Mouse (Mus musculus): ENCODE results near the gene Cyp1a2. TPM values are rescaled to one million over a fixed set of nuclear protein-coding genes. Genes with fewer than 3 reads are reported as not detected.
A peak's percentile ranks its signal among the peaks of the same experiment; 100 is the strongest.
"Not testable (repeated sequence)": the region's sequence is repeated elsewhere in the genome, so short reads cannot be mapped to it uniquely, and the experiment has no call there.

Cyp1a2 gene
- total RNA-seq, 1 experiment = 0.67 TPM

- Histone ChIP-seq H3K27ac (ENCODE audit: insufficient read depth, low read depth, low read length, poor library complexity, severe bottlenecking) (no peak overlapping the region), H3K36me3 (ENCODE audit: control insufficient read depth, insufficient read depth, low read length, poor library complexity, severe bottlenecking) (peaks cover 16% of the 10 kb centered on the region), H3K9me3 (ENCODE audit: control insufficient read depth, insufficient read depth, low read depth, low read length) (no peaks in the 10 kb centered on the region), H3K4me3 (ENCODE audit: insufficient read depth in 1 of 2, low read depth in 1 of 2, low read length in 2 of 2, poor library complexity in 1 of 2, severe bottlenecking in 1 of 2) (no peak overlapping the region), H3K9ac (ENCODE audit: insufficient read depth, low read depth, low read length, poor library complexity, severe bottlenecking) (no peak overlapping the region), H3K4me1 (ENCODE audit: control insufficient read depth in 2 of 2, insufficient read depth in 2 of 2, low read length in 2 of 2, poor library complexity in 1 of 2) (no peaks in the 10 kb centered on the region)
- TF ChIP-seq CHD2 (IDR thresholded peaks at IDR 0.05; ENCODE audit: low read depth, low read length) = no peak
- no peak for TF ChIP-seq HCFC1 (IDR thresholded peaks at IDR 0.05; ENCODE audit: borderline replicate concordance, insufficient read depth, low read length)
- no peak for TF ChIP-seq MAFK (IDR thresholded peaks at IDR 0.05; ENCODE audit: insufficient read depth, low read depth, low read length)
- no peak for TF ChIP-seq ZC3H11A (IDR thresholded peaks at IDR 0.05; ENCODE audit: borderline replicate concordance, low read depth, low read length)
- TF ChIP-seq ZNF384 (IDR thresholded peaks at IDR 0.05; ENCODE audit: low read depth, low read length) = no peak
- no peak for DNase-seq (ENCODE audit: low read depth, low spot score)
- in situ Hi-C loops (cut with MboI; ENCODE audit: low sequenced_read_pairs in 2 of 2, unreplicated experiment in 2 of 2) = no loop called here
Measured at GRCm38 (mm10) chr9:57722371-57722770, 38.9 kb upstream of the Cyp1a2 start.

- H3K36me3 ChIP-seq (ENCODE audit: control insufficient read depth, insufficient read depth, low read length, poor library complexity, severe bottlenecking) = peaks cover 17% of the 10 kb centered on the region
- TF ChIP-seq MAFK (IDR thresholded peaks at IDR 0.05; ENCODE audit: insufficient read depth, low read depth, low read length) = no peak
- no peak for TF ChIP-seq ZNF384 (IDR thresholded peaks at IDR 0.05; ENCODE audit: low read depth, low read length)
- TF ChIP-seq ZC3H11A (IDR thresholded peaks at IDR 0.05; ENCODE audit: borderline replicate concordance, low read depth, low read length) = no peak
- no peak for TF ChIP-seq CHD2 (IDR thresholded peaks at IDR 0.05; ENCODE audit: low read depth, low read length)
- no peak for TF ChIP-seq HCFC1 (IDR thresholded peaks at IDR 0.05; ENCODE audit: borderline replicate concordance, insufficient read depth, low read length)
Measured at GRCm38 (mm10) chr9:57720736-57721135, 37.2 kb upstream of the Cyp1a2 start.

GRCm38 (mm10) chr9:57718408-57718807 lies 34.9 kb upstream of the Cyp1a2 start:
- peaks cover 21% of the 10 kb centered on the region for H3K36me3 ChIP-seq (ENCODE audit: control insufficient read depth, insufficient read depth, low read length, poor library complexity, severe bottlenecking)
- H3K4me3 ChIP-seq (ENCODE audit: insufficient read depth in 1 of 2, low read depth in 1 of 2, low read length in 2 of 2, poor library complexity in 1 of 2, severe bottlenecking in 1 of 2) = no peak overlapping the region
- TF ChIP-seq ZC3H11A (IDR thresholded peaks at IDR 0.05; ENCODE audit: borderline replicate concordance, low read depth, low read length) (no peak), MAFK (IDR thresholded peaks at IDR 0.05; ENCODE audit: insufficient read depth, low read depth, low read length) (no peak), ZNF384 (IDR thresholded peaks at IDR 0.05; ENCODE audit: low read depth, low read length) (no peak), CHD2 (IDR thresholded peaks at IDR 0.05; ENCODE audit: low read depth, low read length) (no peak), HCFC1 (IDR thresholded peaks at IDR 0.05; ENCODE audit: borderline replicate concordance, insufficient read depth, low read length) (no peak)
- H3K27ac ChIP-seq (ENCODE audit: insufficient read depth, low read depth, low read length, poor library complexity, severe bottlenecking) = no peak overlapping the region
- DNase-seq (ENCODE audit: low read depth, low spot score) = no peak
- no peaks in the 10 kb centered on the region for H3K4me1 ChIP-seq (ENCODE audit: control insufficient read depth in 2 of 2, insufficient read depth in 2 of 2, low read length in 2 of 2, poor library complexity in 1 of 2)
- H3K9ac ChIP-seq (ENCODE audit: insufficient read depth, low read depth, low read length, poor library complexity, severe bottlenecking) = no peak overlapping the region
- in situ Hi-C loops (cut with MboI; ENCODE audit: low sequenced_read_pairs in 2 of 2, unreplicated experiment in 2 of 2) = no loop called here
- no peaks in the 10 kb centered on the region for H3K9me3 ChIP-seq (ENCODE audit: control insufficient read depth, insufficient read depth, low read depth, low read length)

More at GRCm38 (mm10) chr9:57720736-57721135, 37.2 kb upstream of the Cyp1a2 start:
- H3K9me3 ChIP-seq (ENCODE audit: control insufficient read depth, insufficient read depth, low read depth, low read length) = no peaks in the 10 kb centered on the region
- no peak overlapping the region for H3K4me3 ChIP-seq (ENCODE audit: insufficient read depth in 1 of 2, low read depth in 1 of 2, low read length in 2 of 2, poor library complexity in 1 of 2, severe bottlenecking in 1 of 2)
- no peak for DNase-seq (ENCODE audit: low read depth, low spot score)
- H3K9ac ChIP-seq (ENCODE audit: insufficient read depth, low read depth, low read length, poor library complexity, severe bottlenecking) = no peak overlapping the region
- H3K27ac ChIP-seq (ENCODE audit: insufficient read depth, low read depth, low read length, poor library complexity, severe bottlenecking) = no peak overlapping the region
- in situ Hi-C loops (cut with MboI; ENCODE audit: low sequenced_read_pairs in 2 of 2, unreplicated experiment in 2 of 2) = no loop called here
- H3K4me1 ChIP-seq (ENCODE audit: control insufficient read depth in 2 of 2, insufficient read depth in 2 of 2, low read length in 2 of 2, poor library complexity in 1 of 2) = no peaks in the 10 kb centered on the region

- H3K9ac ChIP-seq (ENCODE audit: insufficient read depth, low read depth, low read length, poor library complexity, severe bottlenecking) = no peak overlapping the region
- peaks cover 18% of the 10 kb centered on the region for H3K36me3 ChIP-seq (ENCODE audit: control insufficient read depth, insufficient read depth, low read length, poor library complexity, severe bottlenecking)
- H3K4me1 ChIP-seq (ENCODE audit: control insufficient read depth in 2 of 2, insufficient read depth in 2 of 2, low read length in 2 of 2, poor library complexity in 1 of 2) = 0 out of 4 replicates have a peak, but pooled peaks cover 0 to 2% of the 10 kb centered on the region in 2 experiments
- H3K4me3 ChIP-seq (ENCODE audit: insufficient read depth in 1 of 2, low read depth in 1 of 2, low read length in 2 of 2, poor library complexity in 1 of 2, severe bottlenecking in 1 of 2) = no peak overlapping the region
- DNase-seq (ENCODE audit: low read depth, low spot score) = peak; percentile 52
- in situ Hi-C loops (cut with MboI; ENCODE audit: low sequenced_read_pairs in 2 of 2, unreplicated experiment in 2 of 2) = no loop called here
- H3K9me3 ChIP-seq (ENCODE audit: control insufficient read depth, insufficient read depth, low read depth, low read length) = no peaks in the 10 kb centered on the region
- H3K27ac ChIP-seq (ENCODE audit: insufficient read depth, low read depth, low read length, poor library complexity, severe bottlenecking) = no peak overlapping the region
- TF ChIP-seq HCFC1 (IDR thresholded peaks at IDR 0.05; ENCODE audit: borderline replicate concordance, insufficient read depth, low read length) (no peak), CHD2 (IDR thresholded peaks at IDR 0.05; ENCODE audit: low read depth, low read length) (no peak), ZNF384 (IDR thresholded peaks at IDR 0.05; ENCODE audit: low read depth, low read length) (no peak), ZC3H11A (IDR thresholded peaks at IDR 0.05; ENCODE audit: borderline replicate concordance, low read depth, low read length) (no peak), MAFK (IDR thresholded peaks at IDR 0.05; ENCODE audit: insufficient read depth, low read depth, low read length) (peak; percentile 79)
Measured at GRCm38 (mm10) chr9:57712194-57712593, 28.7 kb upstream of the Cyp1a2 start.

- DNase-seq (ENCODE audit: low read depth, low spot score); H3K4me1 ChIP-seq (ENCODE audit: control insufficient read depth in 2 of 2, insufficient read depth in 2 of 2, low read length in 2 of 2, poor library complexity in 1 of 2); H3K27ac ChIP-seq (ENCODE audit: insufficient read depth, low read depth, low read length, poor library complexity, severe bottlenecking); H3K9ac ChIP-seq (ENCODE audit: insufficient read depth, low read depth, low read length, poor library complexity, severe bottlenecking); H3K9me3 ChIP-seq (ENCODE audit: control insufficient read depth, insufficient read depth, low read depth, low read length); H3K36me3 ChIP-seq (ENCODE audit: control insufficient read depth, insufficient read depth, low read length, poor library complexity, severe bottlenecking); H3K4me3 ChIP-seq (ENCODE audit: insufficient read depth in 1 of 2, low read depth in 1 of 2, low read length in 2 of 2, poor library complexity in 1 of 2, severe bottlenecking in 1 of 2); in situ Hi-C loops (cut with MboI; ENCODE audit: low sequenced_read_pairs in 2 of 2, unreplicated experiment in 2 of 2): not testable (repeated sequence)
Measured at GRCm38 (mm10) chr9:57710214-57710613, 26.7 kb upstream of the Cyp1a2 start.
